In the genomic region with DNA sequence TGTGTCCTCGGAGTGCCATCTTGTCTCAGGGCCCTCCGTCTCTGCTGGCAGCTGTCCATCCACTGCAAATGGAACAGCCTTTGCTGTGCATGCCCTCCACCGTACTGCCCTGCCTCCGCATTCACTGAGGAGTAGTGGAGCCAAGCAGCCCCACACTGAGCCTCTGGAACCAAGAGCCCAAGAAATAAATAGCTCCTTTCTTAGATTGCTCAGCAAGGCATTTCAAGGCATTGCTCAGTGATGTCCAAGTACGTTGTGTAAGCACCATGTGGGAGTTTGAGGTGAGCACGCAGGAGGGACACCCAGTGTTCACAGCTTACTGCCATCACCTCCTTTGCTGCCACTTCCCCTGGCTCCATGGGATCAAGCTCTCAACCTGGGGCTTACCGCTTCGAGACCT, we compare ENCODE assay signal across 18 mouse cellular contexts. TPM values are rescaled to one million over a fixed set of nuclear protein-coding genes. Genes with fewer than 3 reads are reported as not detected.
A peak's percentile ranks its signal among the peaks of the same experiment; 100 is the strongest.
DNase-seq lines count a peak whose midpoint lies in the region; ATAC-seq lines count a peak whose summit lies in the region.
"Had no signal": no experiment of that assay in that cellular context is flagged by ENCODE, and none has a peak within 500 bp of the region (broad histone marks: within the 10 kb centered on the region; RNA-seq: fewer than 3 reads in every experiment).

No protein-coding gene starts in this region.

- WGBS in liver, embryonic 12.5 days (ENCODE audit: insufficient replicate concordance): 84% methylated on average over 8 of the region's 8 CpGs
- 80% methylated on average over 8 of the region's 8 CpGs for WGBS in liver, embryonic 16.5 days (ENCODE audit: insufficient replicate concordance)

- no peak overlapping the region for H3K9ac ChIP-seq in liver, embryonic 12.5 days
- H3K9ac ChIP-seq in liver, embryonic 16.5 days (ENCODE audit: low read depth, low read length): peak overlapping the region; percentile 36
- H3K9ac ChIP-seq: forebrain, embryonic 15.5 days; heart, embryonic 15.5 days had no signal

- peaks cover 15% of the 10 kb centered on the region for H3K4me1 ChIP-seq in liver, embryonic 12.5 days
- H3K4me1 ChIP-seq in liver, embryonic 16.5 days (ENCODE audit: control insufficient read depth, low read depth, low read length): peaks cover 16% of the 10 kb centered on the region

- peak; percentile 88 for ATAC-seq in frontal cortex, adult (ENCODE audit: low TSS enrichment)
- no peak for ATAC-seq in liver, embryonic 12.5 days
- no peak for ATAC-seq in liver, embryonic 16.5 days (ENCODE audit: low read depth)
- ATAC-seq: activated CD4-positive, CD25-positive, alpha-beta regulatory T cell, adult 4 months; forebrain, embryonic 15.5 days; hindbrain, embryonic 16.5 days had no signal

- DNase-seq in frontal cortex, postnatal 25 days (ENCODE audit: low spot score in 2 of 2): no peak
- no peak for DNase-seq in liver
- peak; percentile 55 for DNase-seq in brain, adult 2 months (ENCODE audit: low read depth, low spot score)
- DNase-seq in thymus, postnatal 0 days (ENCODE audit: low spot score): no peak
- DNase-seq: adrenal gland, postnatal 14 days; cerebellum, adult 18-20 months; gastrocnemius, postnatal 14 days; heart, adult 2 months; heart, postnatal 14 days had no signal

- H3K27ac ChIP-seq in liver, embryonic 12.5 days: 0 out of 2 replicates have a peak overlapping the region, but pooled peaks have one; percentile 41
- H3K27ac ChIP-seq in liver, embryonic 16.5 days (ENCODE audit: low read length): peak overlapping the region; percentile 81
- H3K27ac ChIP-seq: embryonic facial prominence, embryonic 10.5 days; forebrain, embryonic 15.5 days; heart, adult 2 months; heart, embryonic 15.5 days had no signal

- H3K36me3 ChIP-seq in liver, embryonic 12.5 days: peaks cover 33% of the 10 kb centered on the region
- H3K36me3 ChIP-seq in liver, embryonic 16.5 days (ENCODE audit: control insufficient read depth, insufficient read depth): peaks cover 20% of the 10 kb centered on the region

- H3K4me3 ChIP-seq in liver, embryonic 12.5 days: no peak overlapping the region
- no peak overlapping the region for H3K4me3 ChIP-seq in liver, embryonic 16.5 days (ENCODE audit: low read depth, low read length)
- H3K4me3 ChIP-seq: embryonic facial prominence, embryonic 10.5 days; forebrain, embryonic 15.5 days; heart, adult 2 months; heart, embryonic 15.5 days had no signal

- H3K4me2 ChIP-seq in liver, embryonic 12.5 days: peak overlapping the region; percentile 4; the same call in 1 of the 2 replicates
- peak overlapping the region; percentile 33; the same call in 1 of the 2 replicates for H3K4me2 ChIP-seq in liver, embryonic 16.5 days (ENCODE audit: low read depth, low read length)
- H3K4me2 ChIP-seq: forebrain, embryonic 15.5 days; heart, embryonic 11.5 days; heart, embryonic 15.5 days had no signal

- H3K27me3 ChIP-seq in liver, embryonic 12.5 days (replicated peaks): no peaks in the 10 kb centered on the region
- H3K27me3 ChIP-seq in liver, embryonic 16.5 days (ENCODE audit: control insufficient read depth, insufficient read depth, low read depth, low read length): no peaks in the 10 kb centered on the region
- H3K27me3 ChIP-seq: forebrain, embryonic 15.5 days; heart, embryonic 15.5 days had no signal

- H3K9me3 ChIP-seq in liver, embryonic 12.5 days (replicated peaks): peaks cover 8% of the 10 kb centered on the region
- H3K9me3 ChIP-seq in liver, embryonic 16.5 days (replicated peaks; ENCODE audit: control insufficient read depth, low read length): peaks cover 2% of the 10 kb centered on the region
- H3K9me3 ChIP-seq: heart, embryonic 15.5 days had no signal

RNA-seq across cellular contexts. Expression of a gene that starts 20.5 kb away (rescaled TPM):
- 45.4 and 49.6 TPM in 2 replicates for polyA plus RNA-seq in liver, embryonic 12.5 days (2016; fragmentation: Nextera tagmentation; extraction: Ambion mirVana)
- 54.1 and 56.0 TPM in 2 replicates for polyA plus RNA-seq in liver, embryonic 16.5 days (2015; fragmentation: Nextera tagmentation; extraction: Ambion mirVana)
- 79.5 and 82.5 TPM in 2 replicates for polyA plus RNA-seq in thymus, postnatal 0 days (2015; fragmentation: Nextera tagmentation; extraction: Ambion mirVana)
